Mouse (Mus musculus): ENCODE data around the gene Hdgf. TPM values are rescaled to one million over a fixed set of nuclear protein-coding genes. Genes with fewer than 3 reads are reported as not detected.
A peak's percentile ranks its signal among the peaks of the same experiment; 100 is the strongest.

The Hdgf gene
- polyA plus RNA-seq, 1 experiment from 2014 or later, result 305 TPM

- no peaks in the 10 kb centered on the region for H3K27me3 ChIP-seq (ENCODE audit: control insufficient read depth, insufficient read depth, low read length)
- 0 out of 2 replicates have a peak, but pooled peaks cover 5% of the 10 kb centered on the region for H3K36me3 ChIP-seq (ENCODE audit: control insufficient read depth, insufficient read depth, low read length)
- H3K4me3 ChIP-seq (ENCODE audit: low read depth, low read length), result peak overlapping the region; percentile 73
- no peaks in the 10 kb centered on the region for H3K9me3 ChIP-seq (ENCODE audit: control insufficient read depth, low read length)
- DNase-seq (ENCODE audit: low spot score) (peak; percentile 67), ATAC-seq (ENCODE audit: insufficient number of reproducible peaks, low FRiP score, low TSS enrichment, low read depth) (no peak)
- H3K4me1 ChIP-seq (ENCODE audit: control insufficient read depth, insufficient read depth, low read length), result peaks cover 45% of the 10 kb centered on the region
- WGBS, result 2% methylated on average over 13 of the region's 13 CpGs
- peak overlapping the region; percentile 70 for H3K4me2 ChIP-seq (ENCODE audit: low read depth, severe bottlenecking)
- H3K27ac ChIP-seq (replicated peaks; ENCODE audit: low read depth, low read length), result peak overlapping the region; percentile 58; the same call in 1 of the 2 replicates
- peak overlapping the region; percentile 77 for H3K9ac ChIP-seq (ENCODE audit: low read length)
These were observed 43.9 kb downstream of the Hdgf start for GRCm38 (mm10) chr3:87949955-87950515.

DNA sequence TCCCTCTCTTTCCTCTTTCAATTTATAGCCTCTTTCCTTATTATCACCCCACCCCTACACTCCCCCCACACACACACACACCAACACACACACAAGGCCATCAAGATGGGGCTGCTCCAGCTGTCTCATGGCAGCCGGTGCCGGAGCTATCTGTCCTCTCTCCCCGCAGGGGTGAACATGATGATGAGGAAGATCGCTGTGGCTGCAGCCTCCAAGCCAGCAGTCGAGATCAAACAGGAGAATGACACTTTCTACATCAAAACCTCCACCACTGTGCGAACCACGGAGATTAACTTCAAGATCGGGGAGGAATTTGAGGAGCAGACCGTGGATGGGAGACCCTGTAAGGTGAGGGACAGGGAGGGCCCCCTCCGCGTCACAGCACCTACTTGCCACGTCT lies 45.8 kb downstream of the Hdgf start:
- Histone ChIP-seq H3K4me2 (ENCODE audit: low read depth, severe bottlenecking) (peak overlapping the region; percentile 70), H3K4me3 (ENCODE audit: low read depth, low read length) (peak overlapping the region; percentile 18), H3K27me3 (ENCODE audit: control insufficient read depth, insufficient read depth, low read length) (no peaks in the 10 kb centered on the region)

DNA sequence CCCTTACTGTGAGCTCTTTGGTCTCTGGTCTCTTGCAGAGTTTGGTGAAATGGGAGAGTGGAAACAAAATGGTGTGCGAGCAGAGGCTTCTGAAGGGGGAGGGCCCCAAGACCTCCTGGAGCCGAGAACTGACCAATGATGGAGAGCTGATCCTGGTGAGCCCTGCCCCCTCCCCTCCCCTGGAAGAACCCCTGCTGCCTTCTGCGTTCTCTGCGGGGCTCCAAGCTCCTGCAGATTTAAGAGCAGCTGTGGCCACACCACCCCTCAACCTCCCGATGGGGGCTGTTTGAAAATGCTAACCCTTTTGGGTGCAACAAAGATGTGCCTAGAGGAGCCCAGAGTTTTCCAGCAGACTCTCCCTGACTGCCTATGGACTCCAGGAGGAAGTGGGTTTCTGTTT lies 46.3 kb downstream of the Hdgf start:
- no peaks in the 10 kb centered on the region for H3K27me3 ChIP-seq (ENCODE audit: control insufficient read depth, insufficient read depth, low read length)

More for the DNA sequence above, 45.8 kb downstream of the Hdgf start:
- Histone ChIP-seq H3K27ac (replicated peaks; ENCODE audit: low read depth, low read length) (peak overlapping the region; percentile 45; the same call in 1 of the 2 replicates), H3K9ac (ENCODE audit: low read length) (peak overlapping the region; percentile 32; the same call in 1 of the 2 replicates), H3K9me3 (ENCODE audit: control insufficient read depth, low read length) (no peaks in the 10 kb centered on the region; the same call in 1 of the 2 replicates), H3K36me3 (ENCODE audit: control insufficient read depth, insufficient read depth, low read length) (0 out of 2 replicates have a peak, but pooled peaks cover 5% of the 10 kb centered on the region), H3K4me1 (ENCODE audit: control insufficient read depth, insufficient read depth, low read length) (peaks cover 26% of the 10 kb centered on the region)
- 17% methylated on average over 12 of the region's 12 CpGs for WGBS
- no peak for ATAC-seq (ENCODE audit: insufficient number of reproducible peaks, low FRiP score, low TSS enrichment, low read depth)
- no peak for DNase-seq (ENCODE audit: low spot score)

GRCm38 (mm10) chr3:87958056-87958455 lies 51.9 kb downstream of the Hdgf start:
- WGBS, result 5% methylated on average over 1 of the region's 1 CpGs
- Histone ChIP-seq H3K27ac (replicated peaks; ENCODE audit: low read depth, low read length) (peak overlapping the region; percentile 30; the same call in 1 of the 2 replicates), H3K27me3 (ENCODE audit: control insufficient read depth, insufficient read depth, low read length) (no peaks in the 10 kb centered on the region), H3K9me3 (ENCODE audit: control insufficient read depth, low read length) (no peaks in the 10 kb centered on the region; the same call in 1 of the 2 replicates), H3K4me2 (ENCODE audit: low read depth, severe bottlenecking) (no peak overlapping the region), H3K4me3 (ENCODE audit: low read depth, low read length) (no peak overlapping the region), H3K36me3 (ENCODE audit: control insufficient read depth, insufficient read depth, low read length) (0 out of 2 replicates have a peak, but pooled peaks cover 5% of the 10 kb centered on the region), H3K9ac (ENCODE audit: low read length) (no peak overlapping the region), H3K4me1 (ENCODE audit: control insufficient read depth, insufficient read depth, low read length) (peaks cover 24% of the 10 kb centered on the region)
- peak; percentile 36 for DNase-seq (ENCODE audit: low spot score)
- ATAC-seq (ENCODE audit: insufficient number of reproducible peaks, low FRiP score, low TSS enrichment, low read depth), result no peak

More for the DNA sequence above, 46.3 kb downstream of the Hdgf start:
- H3K27ac ChIP-seq (replicated peaks; ENCODE audit: low read depth, low read length), result no peak overlapping the region; the same call in 1 of the 2 replicates
- H3K4me3 ChIP-seq (ENCODE audit: low read depth, low read length), result peak overlapping the region; percentile 18; the same call in 1 of the 2 replicates
- no peaks in the 10 kb centered on the region; the same call in 1 of the 2 replicates for H3K9me3 ChIP-seq (ENCODE audit: control insufficient read depth, low read length)
- peaks cover 21% of the 10 kb centered on the region for H3K4me1 ChIP-seq (ENCODE audit: control insufficient read depth, insufficient read depth, low read length)
- WGBS, result 5% methylated on average over 5 of the region's 5 CpGs
- ATAC-seq (ENCODE audit: insufficient number of reproducible peaks, low FRiP score, low TSS enrichment, low read depth), result no peak
- peak overlapping the region; percentile 70 for H3K4me2 ChIP-seq (ENCODE audit: low read depth, severe bottlenecking)
- 0 out of 2 replicates have a peak, but pooled peaks cover 5% of the 10 kb centered on the region for H3K36me3 ChIP-seq (ENCODE audit: control insufficient read depth, insufficient read depth, low read length)
- DNase-seq (ENCODE audit: low spot score), result peak; percentile 47
- no peak overlapping the region for H3K9ac ChIP-seq (ENCODE audit: low read length)

DNA sequence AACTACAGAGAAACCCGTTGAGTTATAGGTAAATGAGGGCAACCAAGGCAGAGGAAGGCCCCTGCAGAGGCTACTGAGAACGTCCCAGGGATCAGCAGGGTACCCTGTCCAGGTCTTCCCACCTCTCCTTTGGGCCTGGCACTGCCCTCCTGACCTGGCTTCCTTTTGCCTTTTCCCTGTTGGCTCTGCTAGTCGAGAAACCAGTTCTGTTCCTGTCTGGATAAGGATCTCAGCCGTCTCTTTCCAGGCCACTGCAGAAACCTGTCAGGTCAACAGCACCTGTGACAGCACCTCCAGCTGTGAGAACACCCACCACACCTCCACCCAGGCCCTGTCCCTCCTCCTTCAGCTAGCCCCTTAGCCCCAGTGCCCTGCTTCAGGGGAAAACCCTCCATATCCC lies 52.4 kb downstream of the Hdgf start:
- Histone ChIP-seq H3K4me2 (ENCODE audit: low read depth, severe bottlenecking) (no peak overlapping the region), H3K4me3 (ENCODE audit: low read depth, low read length) (no peak overlapping the region), H3K4me1 (ENCODE audit: control insufficient read depth, insufficient read depth, low read length) (peaks cover 24% of the 10 kb centered on the region), H3K9ac (ENCODE audit: low read length) (no peak overlapping the region), H3K9me3 (ENCODE audit: control insufficient read depth, low read length) (no peaks in the 10 kb centered on the region; the same call in 1 of the 2 replicates), H3K36me3 (ENCODE audit: control insufficient read depth, insufficient read depth, low read length) (0 out of 2 replicates have a peak, but pooled peaks cover 2% of the 10 kb centered on the region), H3K27ac (replicated peaks; ENCODE audit: low read depth, low read length) (peak overlapping the region; percentile 30; the same call in 1 of the 2 replicates), H3K27me3 (ENCODE audit: control insufficient read depth, insufficient read depth, low read length) (no peaks in the 10 kb centered on the region)
- DNase-seq (ENCODE audit: low spot score) (peak; percentile 24), ATAC-seq (ENCODE audit: insufficient number of reproducible peaks, low FRiP score, low TSS enrichment, low read depth) (no peak)
- 12% methylated on average over 4 of the region's 4 CpGs for WGBS

DNA sequence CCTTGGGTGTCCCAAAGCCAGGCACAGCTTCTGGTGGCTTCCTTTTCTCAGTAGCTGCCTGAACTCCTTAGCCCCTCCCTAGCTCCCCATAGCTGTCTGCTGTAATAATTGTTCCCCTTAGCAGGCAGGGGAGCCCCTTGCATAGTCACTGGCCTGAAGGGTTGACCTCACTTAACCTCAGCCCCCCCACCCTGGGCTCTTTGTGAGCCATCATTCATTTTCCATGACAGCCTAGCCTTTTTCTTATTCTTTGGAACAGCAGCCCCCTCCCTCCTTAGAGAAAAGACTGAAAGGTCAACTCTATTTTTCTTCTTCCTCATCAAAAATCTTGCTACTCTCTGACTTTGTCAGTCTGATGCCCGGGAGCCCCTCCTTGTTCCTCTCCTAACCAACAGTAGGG lies 52.8 kb downstream of the Hdgf start:
- Histone ChIP-seq H3K4me2 (ENCODE audit: low read depth, severe bottlenecking) (no peak overlapping the region), H3K27me3 (ENCODE audit: control insufficient read depth, insufficient read depth, low read length) (no peaks in the 10 kb centered on the region), H3K36me3 (ENCODE audit: control insufficient read depth, insufficient read depth, low read length) (0 out of 2 replicates have a peak, but pooled peaks cover 2% of the 10 kb centered on the region), H3K4me3 (ENCODE audit: low read depth, low read length) (no peak overlapping the region), H3K27ac (replicated peaks; ENCODE audit: low read depth, low read length) (no peak overlapping the region), H3K4me1 (ENCODE audit: control insufficient read depth, insufficient read depth, low read length) (peaks cover 24% of the 10 kb centered on the region), H3K9me3 (ENCODE audit: control insufficient read depth, low read length) (no peaks in the 10 kb centered on the region; the same call in 1 of the 2 replicates), H3K9ac (ENCODE audit: low read length) (no peak overlapping the region)
- WGBS, result 45% methylated on average over 1 of the region's 1 CpGs
- ATAC-seq (ENCODE audit: insufficient number of reproducible peaks, low FRiP score, low TSS enrichment, low read depth) (no peak), DNase-seq (ENCODE audit: low spot score) (no peak)

DNA sequence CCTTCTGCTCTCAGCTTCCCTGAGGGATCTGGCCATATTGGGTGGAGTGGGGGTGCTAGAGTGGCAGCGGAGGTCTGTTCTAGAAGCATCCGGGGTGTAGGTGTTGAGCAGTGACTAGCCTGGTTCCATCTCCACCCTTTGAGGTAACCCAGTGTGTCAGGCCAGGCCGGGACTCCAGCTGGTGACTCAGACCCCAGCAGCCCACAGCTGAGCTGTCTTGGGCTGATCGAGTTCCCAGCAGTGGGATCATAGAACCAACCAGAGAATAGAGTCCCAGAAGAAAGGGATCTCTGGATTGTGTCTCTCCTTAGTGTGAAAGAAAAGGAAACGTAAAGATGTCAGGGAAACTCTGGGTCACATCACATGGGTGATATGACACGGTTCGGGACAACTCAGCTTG lies 53.2 kb downstream of the Hdgf start:
- ATAC-seq (ENCODE audit: insufficient number of reproducible peaks, low FRiP score, low TSS enrichment, low read depth), result no peak
- no peak overlapping the region for H3K9ac ChIP-seq (ENCODE audit: low read length)
- no peaks in the 10 kb centered on the region; the same call in 1 of the 2 replicates for H3K9me3 ChIP-seq (ENCODE audit: control insufficient read depth, low read length)
- H3K4me2 ChIP-seq (ENCODE audit: low read depth, severe bottlenecking), result no peak overlapping the region; the same call in 1 of the 2 replicates
- WGBS, result 59% methylated on average over 7 of the region's 7 CpGs
- DNase-seq (ENCODE audit: low spot score), result no peak
- H3K27ac ChIP-seq (replicated peaks; ENCODE audit: low read depth, low read length), result no peak overlapping the region
- no peak overlapping the region for H3K4me3 ChIP-seq (ENCODE audit: low read depth, low read length)
- peaks cover 24% of the 10 kb centered on the region for H3K4me1 ChIP-seq (ENCODE audit: control insufficient read depth, insufficient read depth, low read length)
- H3K36me3 ChIP-seq (ENCODE audit: control insufficient read depth, insufficient read depth, low read length), result no peaks in the 10 kb centered on the region
- H3K27me3 ChIP-seq (ENCODE audit: control insufficient read depth, insufficient read depth, low read length), result no peaks in the 10 kb centered on the region

GRCm38 (mm10) chr3:87960191-87960585 lies 54.1 kb downstream of the Hdgf start:
- peak overlapping the region; percentile 62 for H3K4me2 ChIP-seq (ENCODE audit: low read depth, severe bottlenecking)
- ATAC-seq (ENCODE audit: insufficient number of reproducible peaks, low FRiP score, low TSS enrichment, low read depth) (no peak), DNase-seq (ENCODE audit: low spot score) (no peak)
- peaks cover 24% of the 10 kb centered on the region for H3K4me1 ChIP-seq (ENCODE audit: control insufficient read depth, insufficient read depth, low read length)
- peak overlapping the region; percentile 86 for H3K27ac ChIP-seq (replicated peaks; ENCODE audit: low read depth, low read length)
- H3K36me3 ChIP-seq (ENCODE audit: control insufficient read depth, insufficient read depth, low read length), result no peaks in the 10 kb centered on the region
- H3K4me3 ChIP-seq (ENCODE audit: low read depth, low read length), result peak overlapping the region; percentile 29
- no peaks in the 10 kb centered on the region for H3K27me3 ChIP-seq (ENCODE audit: control insufficient read depth, insufficient read depth, low read length)
- peak overlapping the region; percentile 52 for H3K9ac ChIP-seq (ENCODE audit: low read length)
- WGBS, result 12% methylated on average over 10 of the region's 10 CpGs
- H3K9me3 ChIP-seq (ENCODE audit: control insufficient read depth, low read length), result no peaks in the 10 kb centered on the region; the same call in 1 of the 2 replicates

All from limb, embryonic 11.5 days (tissue).